Mouse (Mus musculus): ENCODE measurements around the gene Sohlh2. TPM values are rescaled to one million over a fixed set of nuclear protein-coding genes. Genes with fewer than 3 reads are reported as not detected.

Sohlh2 gene
- total and polyA plus RNA-seq, 3 experiments, result not detected

Other genes with a start within 250 kb of the Sohlh2 start
- not detected in 2 replicates for gene Ccna1, start 126.5 kb upstream of the Sohlh2 start, total RNA-seq (2012; rRNA removed)
- not detected in 2 replicates for gene Ccna1, start 126.5 kb upstream of the Sohlh2 start, total RNA-seq (2014; rRNA removed)
- gene Ccna1, start 126.5 kb upstream of the Sohlh2 start, polyA plus RNA-seq (2012; ENCODE audit: insufficient read length, low read depth), result not detected in 2 replicates
- 31.5 and 34.5 TPM in 2 replicates for gene Spg20, start 69.9 kb upstream of the Sohlh2 start, total RNA-seq (2012; rRNA removed)
- 37.6 and 38.2 TPM in 2 replicates for gene Spg20, start 69.9 kb upstream of the Sohlh2 start, total RNA-seq (2014; rRNA removed)
- gene Spg20, start 69.9 kb upstream of the Sohlh2 start, polyA plus RNA-seq (2012; ENCODE audit: insufficient read length, low read depth), result 43.0 and 51.3 TPM in 2 replicates
- gene Ccdc169, start 44.7 kb upstream of the Sohlh2 start, total RNA-seq (2012; rRNA removed), result 0.08 and 0.13 TPM in 2 replicates
- gene Ccdc169, start 44.7 kb upstream of the Sohlh2 start, total RNA-seq (2014; rRNA removed), result 0.15 TPM in 1 of 2 replicates, not detected in the other
- gene Ccdc169, start 44.7 kb upstream of the Sohlh2 start, polyA plus RNA-seq (2012; ENCODE audit: insufficient read length, low read depth), result 0.10 and 0.14 TPM in 2 replicates
- not detected in 2 replicates for gene Dclk1, start 60.3 kb downstream of the Sohlh2 start, total RNA-seq (2012; rRNA removed)
- not detected in 2 replicates for gene Dclk1, start 60.3 kb downstream of the Sohlh2 start, total RNA-seq (2014; rRNA removed)
- gene Dclk1, start 60.3 kb downstream of the Sohlh2 start, polyA plus RNA-seq (2012; ENCODE audit: insufficient read length, low read depth), result not detected in 2 replicates

Data from CH12.LX (cell line).